Mouse (Mus musculus): Measurements from ENCODE around the gene Fam160b1.

DNA sequence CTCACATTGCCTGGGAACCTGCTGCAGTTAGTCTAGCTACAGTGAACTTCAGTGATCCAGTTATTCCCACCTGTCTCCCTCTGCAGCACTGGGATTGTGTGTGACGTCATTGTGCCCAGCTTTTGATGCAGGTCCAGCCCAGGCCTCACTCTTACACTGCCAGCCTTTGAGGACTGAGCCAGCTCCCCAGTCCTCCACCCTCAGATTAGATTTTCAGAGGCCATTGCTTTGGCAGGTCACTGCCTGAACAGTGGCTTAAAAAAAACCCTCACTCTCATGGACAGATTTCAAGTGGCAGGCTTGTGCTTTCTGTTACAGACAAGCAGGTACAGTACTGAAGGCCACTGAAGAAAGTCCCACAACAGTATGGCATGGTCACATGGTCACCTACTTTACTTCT is 15.8 kb upstream of the Fam160b1 start:
- TF ChIP-seq MAFK (IDR thresholded peaks at IDR 0.05; ENCODE audit: insufficient read depth, low read depth, low read length): no peak
- TF ChIP-seq CHD2 (IDR thresholded peaks at IDR 0.05; ENCODE audit: low read depth, low read length): no peak
- no peak for TF ChIP-seq HCFC1 (IDR thresholded peaks at IDR 0.05; ENCODE audit: borderline replicate concordance, insufficient read depth, low read length)
- no peak for TF ChIP-seq ZNF384 (IDR thresholded peaks at IDR 0.05; ENCODE audit: low read depth, low read length)
- no peak for TF ChIP-seq ZC3H11A (IDR thresholded peaks at IDR 0.05; ENCODE audit: borderline replicate concordance, low read depth, low read length)

All from ES-E14 (cell line).